Mouse (Mus musculus) embryonic fibroblast, embryonic 13.5 days (primary cell): Measurements from ENCODE around the gene Ank3.

ENCODE experiments used
- CTCF ChIP-seq: IDR thresholded peaks from 2 replicates; pipeline ENCODE4 v1.5.1; 2011; ENCODE audit warnings: mild to moderate bottlenecking, control low read depth, low read length, moderate library complexity, borderline replicate concordance; ENCODE audit not compliant: insufficient read depth
- POLR2A ChIP-seq: IDR thresholded peaks from 2 replicates; pipeline ENCODE4 v1.6.1; 2011; ENCODE audit warnings: low read depth, mild to moderate bottlenecking, control low read depth, low read length, moderate library complexity

- TF ChIP-seq POLR2A (no peak), CTCF (no peak)
These were observed 521.2 kb downstream of the Ank3 start for GRCm38 (mm10) chr10:69919746-69920145.
